Mouse (Mus musculus): ENCODE results near the gene Dido1. TPM values are rescaled to one million over a fixed set of nuclear protein-coding genes. Genes with fewer than 3 reads are reported as not detected.

Dido1 gene
- total and polyA plus RNA-seq, 2 experiments from 2014 or later: 12.2 to 28.3 TPM

GRCm38 (mm10) chr2:180678609-180679140 is 31.1 kb downstream of the Dido1 start:
- H3K4me3 ChIP-seq (ENCODE audit: low read depth, low read length): no peak overlapping the region

DNA sequence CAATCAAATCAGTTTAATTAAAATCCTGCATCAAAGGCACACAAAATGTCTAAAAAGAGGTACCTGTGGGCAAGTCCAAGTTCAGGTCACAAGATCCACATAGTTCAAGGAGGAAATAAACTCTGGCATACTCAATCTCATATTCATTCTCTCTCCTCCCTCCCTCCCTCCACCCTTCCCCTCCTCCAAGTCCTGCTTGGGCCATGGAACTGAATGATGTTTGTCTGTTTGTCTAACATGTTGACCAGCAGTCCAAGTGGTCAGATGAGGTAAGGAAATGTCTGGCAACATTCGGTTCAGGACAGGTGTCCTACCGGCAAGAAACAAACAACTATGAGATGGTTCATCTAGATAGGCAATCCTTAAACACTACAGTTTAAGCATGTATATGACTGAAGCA is 33.1 kb downstream of the Dido1 start:
- TF ChIP-seq EP300 (IDR thresholded peaks at IDR 0.05; ENCODE audit: low read depth) (no peak), CTCF (IDR thresholded peaks at IDR 0.05; ENCODE audit: low read depth) (no peak)
- Histone ChIP-seq H3K27ac (ENCODE audit: low read depth) (no peak overlapping the region), H3K4me2 (ENCODE audit: low read depth, low read length) (no peak overlapping the region), H3K9ac (replicated peaks; ENCODE audit: low read depth, low read length) (no peak overlapping the region), H3K36me3 (replicated peaks; ENCODE audit: control insufficient read depth, insufficient read depth, low read length) (peaks cover 50% of the 10 kb centered on the region), H3K27me3 (ENCODE audit: control insufficient read depth, insufficient read depth, low read length) (no peaks in the 10 kb centered on the region), H3K4me3 (ENCODE audit: low read depth, low read length) (no peak overlapping the region), H3K9me3 (replicated peaks; ENCODE audit: control insufficient read depth, low read length) (no peaks in the 10 kb centered on the region), H3K4me1 (ENCODE audit: control insufficient read depth, insufficient read depth) (no peaks in the 10 kb centered on the region)
- DNase-seq (ENCODE audit: low spot score): no peak
- ATAC-seq (ENCODE audit: insufficient read depth, low read depth): no peak
- WGBS: 90% methylated on average over 2 of the region's 2 CpGs

More at GRCm38 (mm10) chr2:180678609-180679140, 31.1 kb downstream of the Dido1 start:
- Histone ChIP-seq H3K9me3 (replicated peaks; ENCODE audit: control insufficient read depth, low read length) (no peaks in the 10 kb centered on the region), H3K9ac (replicated peaks; ENCODE audit: low read depth, low read length) (no peak overlapping the region), H3K36me3 (replicated peaks; ENCODE audit: control insufficient read depth, insufficient read depth, low read length) (peaks cover 50% of the 10 kb centered on the region), H3K4me1 (ENCODE audit: control insufficient read depth, insufficient read depth) (no peaks in the 10 kb centered on the region), H3K27me3 (ENCODE audit: control insufficient read depth, insufficient read depth, low read length) (no peaks in the 10 kb centered on the region), H3K27ac (ENCODE audit: low read depth) (no peak overlapping the region), H3K4me2 (ENCODE audit: low read depth, low read length) (no peak overlapping the region)
- peak; percentile 46 for ATAC-seq (ENCODE audit: insufficient read depth, low read depth)
- WGBS: 27% methylated on average over 4 of the region's 4 CpGs
- DNase-seq (ENCODE audit: low spot score): peak; percentile 61
- TF ChIP-seq CTCF (IDR thresholded peaks at IDR 0.05; ENCODE audit: low read depth) (peak; percentile 79), EP300 (IDR thresholded peaks at IDR 0.05; ENCODE audit: low read depth) (no peak)

GRCm38 (mm10) chr2:180662008-180662407 is 47.8 kb downstream of the Dido1 start:
- Histone ChIP-seq H3K36me3 (replicated peaks; ENCODE audit: control insufficient read depth, insufficient read depth, low read length) (peaks cover 38% of the 10 kb centered on the region), H3K4me2 (ENCODE audit: low read depth, low read length) (no peak overlapping the region), H3K4me1 (ENCODE audit: control insufficient read depth, insufficient read depth) (no peaks in the 10 kb centered on the region), H3K4me3 (ENCODE audit: low read depth, low read length) (no peak overlapping the region), H3K9ac (replicated peaks; ENCODE audit: low read depth, low read length) (no peak overlapping the region), H3K9me3 (replicated peaks; ENCODE audit: control insufficient read depth, low read length) (no peaks in the 10 kb centered on the region), H3K27me3 (ENCODE audit: control insufficient read depth, insufficient read depth, low read length) (no peaks in the 10 kb centered on the region), H3K27ac (ENCODE audit: low read depth) (no peak overlapping the region)
- DNase-seq (ENCODE audit: low spot score) (no peak), ATAC-seq (ENCODE audit: insufficient read depth, low read depth) (no peak)
- 76% methylated on average over 4 of the region's 4 CpGs for WGBS
- TF ChIP-seq EP300 (IDR thresholded peaks at IDR 0.05; ENCODE audit: low read depth) (no peak), CTCF (IDR thresholded peaks at IDR 0.05; ENCODE audit: low read depth) (no peak)

- 85% methylated on average over 5 of the region's 5 CpGs for WGBS
- no peak overlapping the region for H3K27ac ChIP-seq (ENCODE audit: low read depth)
- H3K4me2 ChIP-seq (ENCODE audit: low read depth, low read length): no peak overlapping the region
- DNase-seq (ENCODE audit: low spot score): no peak
- no peak for ATAC-seq (ENCODE audit: insufficient read depth, low read depth)
- H3K9me3 ChIP-seq (replicated peaks; ENCODE audit: control insufficient read depth, low read length): no peaks in the 10 kb centered on the region
- H3K9ac ChIP-seq (replicated peaks; ENCODE audit: low read depth, low read length): no peak overlapping the region
- TF ChIP-seq EP300 (IDR thresholded peaks at IDR 0.05; ENCODE audit: low read depth) (no peak), CTCF (IDR thresholded peaks at IDR 0.05; ENCODE audit: low read depth) (no peak)
- H3K27me3 ChIP-seq (ENCODE audit: control insufficient read depth, insufficient read depth, low read length): no peaks in the 10 kb centered on the region
- peaks cover 24% of the 10 kb centered on the region for H3K36me3 ChIP-seq (replicated peaks; ENCODE audit: control insufficient read depth, insufficient read depth, low read length)
- H3K4me1 ChIP-seq (ENCODE audit: control insufficient read depth, insufficient read depth): no peaks in the 10 kb centered on the region
- H3K4me3 ChIP-seq (ENCODE audit: low read depth, low read length): no peak overlapping the region
Observed at GRCm38 (mm10) chr2:180660521-180660920, 49.3 kb downstream of the Dido1 start.

DNA sequence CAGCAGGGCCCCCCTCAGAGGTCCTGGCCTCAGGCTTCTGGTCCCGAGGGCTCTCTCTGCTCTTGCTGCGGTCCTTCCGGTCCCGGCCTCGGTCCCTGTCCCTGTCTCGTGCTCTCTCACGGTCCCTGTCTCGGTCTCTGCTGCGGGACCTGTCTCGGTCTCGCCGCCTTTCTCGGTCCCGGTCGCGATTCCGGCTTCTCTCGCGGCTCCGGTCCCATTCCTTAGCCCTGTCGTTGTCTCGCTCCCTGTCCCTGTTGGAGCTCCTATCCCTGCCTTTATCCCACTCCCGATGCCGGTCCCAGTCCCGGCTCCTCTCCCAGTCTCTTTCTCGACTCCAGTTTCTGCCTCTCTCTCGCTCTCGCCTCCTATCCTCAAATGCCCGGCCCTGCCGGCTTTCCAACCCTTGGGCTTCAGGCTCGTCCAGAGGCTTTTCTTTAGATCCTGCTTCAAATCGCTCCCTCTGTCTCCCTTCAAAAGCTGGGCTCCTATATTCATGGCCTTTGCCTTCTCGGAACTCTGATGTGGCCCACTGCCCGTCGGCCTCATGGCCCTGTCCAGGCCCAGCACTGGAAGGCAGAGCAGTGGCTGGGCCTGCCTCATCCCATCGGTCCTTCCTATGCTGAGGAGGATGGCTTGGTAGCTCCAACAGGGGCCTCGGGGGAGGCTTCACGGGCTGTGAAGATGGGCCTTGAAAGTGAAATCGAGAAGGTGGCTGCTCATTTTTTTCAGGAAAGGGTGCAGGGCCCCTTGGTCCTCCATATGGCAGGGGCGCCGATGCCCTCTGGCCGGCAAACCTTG is 50.2 kb downstream of the Dido1 start:
- Histone ChIP-seq H3K9me3 (replicated peaks; ENCODE audit: control insufficient read depth, low read length) (no peaks in the 10 kb centered on the region), H3K27ac (ENCODE audit: low read depth) (no peak overlapping the region), H3K4me1 (ENCODE audit: control insufficient read depth, insufficient read depth) (no peaks in the 10 kb centered on the region), H3K4me3 (ENCODE audit: low read depth, low read length) (peak overlapping the region; percentile 7; the same call in 1 of the 2 replicates), H3K9ac (replicated peaks; ENCODE audit: low read depth, low read length) (0 out of 2 replicates have a peak overlapping the region, but pooled peaks have one; percentile 48), H3K4me2 (ENCODE audit: low read depth, low read length) (peak overlapping the region; percentile 27), H3K36me3 (replicated peaks; ENCODE audit: control insufficient read depth, insufficient read depth, low read length) (peaks cover 19% of the 10 kb centered on the region), H3K27me3 (ENCODE audit: control insufficient read depth, insufficient read depth, low read length) (no peaks in the 10 kb centered on the region)
- no peak for TF ChIP-seq CTCF (IDR thresholded peaks at IDR 0.05; ENCODE audit: low read depth)
- TF ChIP-seq EP300 (IDR thresholded peaks at IDR 0.05; ENCODE audit: low read depth): no peak
- 31% methylated on average over 42 of the region's 42 CpGs for WGBS
- peak; percentile 31; the same call in 1 of the 2 replicates for ATAC-seq (ENCODE audit: insufficient read depth, low read depth)
- DNase-seq (ENCODE audit: low spot score): no peak

Data from heart, postnatal 0 days (tissue).